Mouse (Mus musculus): ENCODE measurements around the gene Ryr1. TPM values are rescaled to one million over a fixed set of nuclear protein-coding genes. Genes with fewer than 3 reads are reported as not detected.

The Ryr1 gene
- polyA plus RNA-seq, 1 experiment from 2014 or later: 0.16 TPM

DNA sequence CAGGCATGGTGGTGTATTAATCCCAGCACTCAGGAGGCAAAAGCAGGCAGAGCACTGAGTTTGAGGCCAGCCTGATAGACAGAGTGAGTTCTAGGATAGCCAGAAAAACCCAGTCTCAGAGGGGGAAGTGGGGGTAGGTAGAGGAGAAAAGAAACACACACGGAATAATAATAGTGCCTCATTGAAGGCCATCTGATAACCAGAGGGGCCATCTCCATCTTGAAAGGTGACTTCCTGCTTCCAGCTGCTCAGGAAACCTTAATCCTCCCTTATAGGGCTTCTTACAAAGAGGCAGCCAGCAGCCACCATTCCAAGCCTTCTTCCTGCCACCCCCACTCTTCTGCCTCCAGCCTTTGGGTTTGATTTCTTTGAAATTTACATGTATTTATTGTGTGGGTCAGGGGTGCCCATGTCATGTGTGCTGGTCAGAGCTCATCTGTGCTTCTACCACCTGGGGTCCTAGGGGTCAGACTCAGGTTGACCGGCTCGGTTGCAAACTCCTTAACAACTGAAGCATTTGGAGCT is 161.5 kb downstream of the Ryr1 start:
- DNase-seq (ENCODE audit: low spot score): no peak

DNA sequence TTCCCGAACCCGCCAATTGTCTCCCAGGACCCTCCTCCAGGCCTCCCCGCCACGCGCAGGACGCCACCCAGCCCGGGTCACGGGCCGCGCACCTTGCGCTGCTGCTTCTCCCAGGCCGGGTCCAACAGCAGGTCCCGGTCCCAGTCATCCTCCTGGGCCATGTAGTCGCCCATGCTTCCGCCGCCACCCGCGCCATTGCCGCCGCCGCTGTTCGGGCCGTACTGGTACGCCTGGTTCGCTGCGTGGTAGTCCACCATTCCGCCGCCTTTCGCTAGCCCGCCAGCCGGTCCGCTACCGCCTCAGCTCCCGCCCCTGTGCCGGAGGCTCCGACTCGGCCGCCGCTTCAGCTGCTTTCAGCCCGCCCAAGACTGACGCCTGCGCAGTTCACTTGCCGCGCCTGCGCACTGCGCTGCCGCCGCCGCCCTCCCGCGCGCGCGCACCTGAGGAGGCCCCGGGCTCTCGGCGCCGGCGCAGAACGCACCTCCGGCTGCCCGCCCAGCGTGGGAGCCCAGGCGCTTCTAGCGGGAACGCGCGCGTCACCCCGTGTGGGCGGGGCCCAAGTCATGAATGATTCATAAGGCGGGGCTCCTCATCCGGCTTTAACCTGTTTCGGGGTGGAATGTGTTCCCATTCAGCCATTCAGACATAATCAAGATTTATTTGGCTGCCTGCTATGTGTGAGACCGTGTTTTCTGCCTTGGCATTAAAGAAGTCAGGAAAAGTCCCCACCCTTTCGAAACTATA is 162.9 kb downstream of the Ryr1 start, which contains the start of gene Actn4:
Gene Actn4, minus strand, starts transcription at position 414 of the 744 bp plus-strand sequence.
- peak; percentile 99 for DNase-seq (ENCODE audit: low spot score)

GRCm38 (mm10) chr7:28961584-28961926 is 163.4 kb downstream of the Ryr1 start:
- DNase-seq (ENCODE audit: low spot score): no peak

- no peak for DNase-seq (ENCODE audit: low spot score)
Measured at GRCm38 (mm10) chr7:28960354-28961046, 164.5 kb downstream of the Ryr1 start.

DNA sequence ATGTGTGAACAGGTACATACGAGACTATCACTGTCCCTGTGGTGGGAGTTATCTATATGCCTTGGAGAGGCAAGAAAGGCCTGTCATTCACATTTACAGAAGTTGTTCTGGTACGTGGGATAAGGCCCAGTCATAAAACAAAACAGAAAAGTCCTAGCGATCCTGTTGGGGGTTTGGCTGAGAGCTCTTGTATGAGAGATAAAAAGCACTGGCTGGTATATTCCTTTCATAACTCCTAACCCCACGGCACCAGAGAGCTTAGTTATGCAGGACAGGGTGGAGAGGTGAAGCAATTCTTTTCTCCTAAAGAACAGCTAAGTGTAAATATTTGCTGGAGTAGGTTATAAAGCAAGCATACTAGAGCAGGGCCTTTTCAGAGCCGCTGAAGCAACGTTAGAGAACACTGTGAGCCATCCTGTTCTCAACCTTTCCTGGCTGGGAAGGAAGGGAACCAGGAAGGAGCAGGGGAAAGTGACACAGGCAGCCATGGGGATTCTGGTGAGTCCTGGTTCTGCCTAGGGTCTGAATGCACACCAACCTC is 165.4 kb downstream of the Ryr1 start:
- DNase-seq (ENCODE audit: low spot score): no peak

DNA sequence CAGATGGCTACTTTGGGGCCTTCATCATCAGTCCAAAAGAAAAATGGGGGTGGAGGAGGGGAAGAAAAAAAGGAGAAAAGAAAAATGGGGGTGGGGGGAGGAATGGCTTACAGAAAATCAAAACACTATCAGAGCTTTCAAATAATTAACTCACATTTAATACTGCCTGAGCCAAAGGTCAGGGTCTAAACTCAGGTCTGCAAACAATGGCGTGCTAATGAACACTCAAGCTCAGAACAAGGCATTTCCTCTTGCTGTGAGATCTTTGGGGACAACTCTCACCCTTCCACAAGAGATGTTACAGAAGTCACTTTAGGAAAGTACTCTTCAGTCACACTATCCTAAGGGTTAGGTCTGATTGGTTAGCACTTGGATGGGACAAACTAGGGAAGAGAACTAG is 166.2 kb downstream of the Ryr1 start:
- DNase-seq (ENCODE audit: low spot score): no peak

DNA sequence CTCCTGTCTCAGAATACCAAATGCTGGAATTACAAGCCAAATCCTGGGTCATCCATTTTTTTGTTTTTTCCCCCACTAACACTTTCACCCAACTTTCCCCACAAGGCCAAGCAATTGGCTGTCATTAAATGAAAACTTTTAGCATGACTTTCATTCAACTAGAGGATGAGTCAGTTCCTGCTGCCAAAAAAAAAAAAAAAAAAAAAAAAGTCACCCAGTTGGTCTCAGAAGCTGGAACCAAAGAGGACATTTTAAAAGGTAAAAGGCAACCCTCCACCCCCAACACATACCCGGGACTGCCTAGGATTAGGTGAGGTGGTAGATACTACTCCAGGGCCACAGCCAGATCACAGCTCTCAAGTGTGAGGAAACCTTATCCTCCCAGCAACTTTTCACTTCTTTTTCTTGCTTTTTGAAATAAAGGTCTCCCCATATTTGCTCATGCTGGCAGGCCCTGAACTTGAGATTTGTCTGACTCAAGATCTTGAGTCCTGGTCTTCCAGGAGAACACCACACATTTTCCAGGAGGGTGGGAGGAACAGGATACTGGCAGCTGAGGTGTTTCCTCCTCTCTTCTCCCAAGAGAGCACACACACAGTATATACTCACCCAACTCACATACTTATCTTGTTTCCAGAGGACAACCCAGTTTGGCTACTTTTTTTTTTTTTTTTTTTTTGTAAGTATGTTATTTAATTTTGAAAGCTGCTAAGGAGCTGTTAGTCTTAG is 166.8 kb downstream of the Ryr1 start:
- no peak for DNase-seq (ENCODE audit: low spot score)

DNA sequence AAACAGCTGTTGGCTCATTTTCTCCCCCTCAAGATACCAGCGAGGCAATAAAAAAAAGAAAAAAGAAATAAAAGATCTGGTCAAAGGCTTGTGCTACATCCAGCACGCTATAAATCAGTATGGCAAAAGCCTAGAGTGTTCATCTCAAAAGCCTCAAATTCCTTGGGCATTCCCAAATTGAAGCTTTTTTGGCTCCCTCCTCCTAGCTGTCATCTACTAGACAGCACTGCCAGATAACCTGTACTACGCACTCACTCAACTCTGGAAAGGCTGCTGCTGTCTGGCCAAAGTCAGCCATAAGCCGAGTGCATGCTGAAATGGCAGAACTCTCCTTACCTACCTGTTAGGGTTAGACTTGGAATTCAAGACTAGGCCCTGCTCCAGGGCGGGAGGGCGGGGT is 167.7 kb downstream of the Ryr1 start:
- no peak for DNase-seq (ENCODE audit: low spot score)

GRCm38 (mm10) chr7:28956270-28956669 is 168.7 kb downstream of the Ryr1 start:
- DNase-seq (ENCODE audit: low spot score): peak; percentile 23

DNA sequence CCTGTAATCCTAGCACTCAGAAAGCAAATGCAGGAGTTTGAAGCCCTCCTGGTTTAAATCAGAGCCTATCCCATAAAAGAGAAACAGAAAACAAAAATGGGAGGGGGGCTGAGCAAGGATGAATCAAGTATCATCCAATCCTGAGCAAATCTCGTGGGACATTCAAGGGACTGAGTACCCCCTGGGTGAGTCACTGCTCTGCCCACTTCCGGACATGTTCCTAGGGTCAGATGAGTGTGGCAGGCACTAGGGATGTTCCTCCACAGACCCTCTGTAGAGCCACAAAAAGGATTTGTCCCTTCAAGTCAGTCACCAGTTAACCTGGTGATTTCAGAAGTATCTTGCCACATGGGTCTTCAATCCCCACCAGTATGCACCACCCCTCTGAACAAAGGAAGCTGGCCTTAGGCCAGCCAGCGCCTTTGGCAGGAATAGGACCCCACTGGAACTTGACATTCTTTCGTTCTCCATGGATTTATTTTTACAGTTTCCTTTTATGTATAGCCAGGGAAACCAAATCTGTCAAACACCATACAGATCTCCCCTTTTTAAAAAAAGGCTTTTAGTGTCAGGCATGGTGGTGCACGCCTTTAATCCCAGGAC is 169.6 kb downstream of the Ryr1 start:
- DNase-seq (ENCODE audit: low spot score): no peak

DNA sequence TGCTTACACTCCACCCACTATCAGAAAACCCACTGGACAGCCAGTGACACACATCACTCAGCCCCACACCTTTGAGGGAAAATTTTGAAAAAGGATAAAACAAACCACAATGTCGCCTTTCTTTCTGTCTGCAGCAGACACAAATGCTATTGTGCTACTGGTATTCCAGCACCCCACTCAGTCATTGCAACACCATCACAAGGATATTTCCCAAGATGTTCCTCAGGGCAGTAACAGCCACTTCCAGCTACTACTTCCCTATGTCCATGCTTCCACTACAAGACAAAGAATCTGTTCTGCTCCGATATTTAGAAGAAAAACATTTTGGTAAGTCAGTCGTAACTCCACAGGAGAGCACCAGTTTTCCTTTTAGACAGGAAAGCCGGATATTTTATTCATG is 170.2 kb downstream of the Ryr1 start:
- DNase-seq (ENCODE audit: low spot score): no peak

- no peak for DNase-seq (ENCODE audit: low spot score)
Measured at GRCm38 (mm10) chr7:28953476-28954376, 171.3 kb downstream of the Ryr1 start.

MicroRNAs encoded within 50 kb of the gene (microRNA counts, 519-probe panel; counts per million panel counts)
- microRNA mmu-miR-1963: 473 counts per million, percentile 71 among the panel's probes with 10 or more counts

Small RNAs within 50 kb of the gene (microRNA-seq; reads per million reads assigned to microRNA genes)
- not detected for gene Gm44408 (ENCODE audit: borderline number of aligned reads)
- gene Mir1963 (ENCODE audit: borderline number of aligned reads): not detected

Other genes with a start within 250 kb of the Ryr1 start
- gene Capn12, start 243.8 kb downstream of the Ryr1 start, polyA plus RNA-seq (2015; fragmentation: Nextera tagmentation; extraction: Ambion mirVana): 0.23 and 0.53 TPM in 2 replicates
- 133 and 138 TPM in 2 replicates for gene Actn4, start 162.8 kb downstream of the Ryr1 start, polyA plus RNA-seq (2015; fragmentation: Nextera tagmentation; extraction: Ambion mirVana)
- gene Eif3k, start 143.3 kb downstream of the Ryr1 start, polyA plus RNA-seq (2015; fragmentation: Nextera tagmentation; extraction: Ambion mirVana): 497 and 515 TPM in 2 replicates
- gene Map4k1, start 143.1 kb downstream of the Ryr1 start, polyA plus RNA-seq (2015; fragmentation: Nextera tagmentation; extraction: Ambion mirVana): 76.3 and 78.2 TPM in 2 replicates
- 2.2 and 3.4 TPM in 2 replicates for gene Rasgrp4, start 9.7 kb upstream of the Ryr1 start, polyA plus RNA-seq (2015; fragmentation: Nextera tagmentation; extraction: Ambion mirVana)
- 49.7 and 54.4 TPM in 2 replicates for gene Fam98c, start 31.1 kb upstream of the Ryr1 start, polyA plus RNA-seq (2015; fragmentation: Nextera tagmentation; extraction: Ambion mirVana)
- gene Ggn, start 45.0 kb upstream of the Ryr1 start, polyA plus RNA-seq (2015; fragmentation: Nextera tagmentation; extraction: Ambion mirVana): 0.17 and 0.20 TPM in 2 replicates
- 0.23 and 1.4 TPM in 2 replicates for gene Spred3, start 45.2 kb upstream of the Ryr1 start, polyA plus RNA-seq (2015; fragmentation: Nextera tagmentation; extraction: Ambion mirVana)
- 358 and 374 TPM in 2 replicates for gene Psmd8, start 55.5 kb upstream of the Ryr1 start, polyA plus RNA-seq (2015; fragmentation: Nextera tagmentation; extraction: Ambion mirVana)
- 0.27 and 0.35 TPM in 2 replicates for gene Catsperg1, start 88.9 kb upstream of the Ryr1 start, polyA plus RNA-seq (2015; fragmentation: Nextera tagmentation; extraction: Ambion mirVana)
- 1.2 and 1.5 TPM in 2 replicates for gene Kcnk6, start 107.3 kb upstream of the Ryr1 start, polyA plus RNA-seq (2015; fragmentation: Nextera tagmentation; extraction: Ambion mirVana)
- 76.4 and 79.3 TPM in 2 replicates for gene Yif1b, start 113.2 kb upstream of the Ryr1 start, polyA plus RNA-seq (2015; fragmentation: Nextera tagmentation; extraction: Ambion mirVana)
- 7.8 and 9.6 TPM in 2 replicates for gene 2200002D01Rik, start 123.3 kb upstream of the Ryr1 start, polyA plus RNA-seq (2015; fragmentation: Nextera tagmentation; extraction: Ambion mirVana)
- 571 and 608 TPM in 2 replicates for gene Spint2, start 156.7 kb upstream of the Ryr1 start, polyA plus RNA-seq (2015; fragmentation: Nextera tagmentation; extraction: Ambion mirVana)
- gene Ppp1r14a, start 164.1 kb upstream of the Ryr1 start, polyA plus RNA-seq (2015; fragmentation: Nextera tagmentation; extraction: Ambion mirVana): 3.1 and 3.4 TPM in 2 replicates
- gene Dpf1, start 178.8 kb upstream of the Ryr1 start, polyA plus RNA-seq (2015; fragmentation: Nextera tagmentation; extraction: Ambion mirVana): 3.0 and 3.5 TPM in 2 replicates